In the genomic region with DNA sequence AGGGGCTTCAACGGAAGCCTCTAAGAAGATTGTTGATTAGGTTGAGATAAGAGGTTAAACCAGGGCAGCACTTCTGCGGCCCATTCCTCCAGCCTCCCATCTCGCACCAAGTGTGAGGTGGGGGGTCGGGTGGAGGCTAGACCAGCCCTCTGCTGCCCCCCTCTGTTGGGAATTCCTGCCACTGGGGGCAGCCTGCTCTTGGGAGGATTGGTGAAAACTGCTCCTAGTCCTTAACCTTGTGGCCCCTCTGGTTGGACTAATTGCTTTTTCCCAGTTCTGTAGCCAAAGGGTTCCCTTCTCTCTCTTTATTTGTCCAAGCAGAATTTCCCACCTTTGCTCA, we compare ENCODE assay signal across 8 mouse cellular contexts.
DNase-seq lines count a peak whose midpoint lies in the region; ATAC-seq and TF ChIP-seq lines count a peak whose summit lies in the region.

No protein-coding gene starts in this region.

- no peaks in the 10 kb centered on the region for H3K9me3 ChIP-seq in neural tube, embryonic 11.5 days (ENCODE audit: control insufficient read depth, low read length)
- H3K9me3 ChIP-seq in hindbrain, postnatal 0 days (ENCODE audit: low read length): no peaks in the 10 kb centered on the region
- no peaks in the 10 kb centered on the region for H3K9me3 ChIP-seq in midbrain, embryonic 14.5 days (ENCODE audit: control insufficient read depth, low read length)

- no peak overlapping the region for H3K27ac ChIP-seq in neural tube, embryonic 11.5 days (ENCODE audit: low read depth, low read length)
- no peak overlapping the region for H3K27ac ChIP-seq in hindbrain, postnatal 0 days
- H3K27ac ChIP-seq in midbrain, embryonic 14.5 days (replicated peaks; ENCODE audit: low read depth, low read length): no peak overlapping the region

- peaks cover 40% of the 10 kb centered on the region for H3K27me3 ChIP-seq in neural tube, embryonic 11.5 days (ENCODE audit: control insufficient read depth, insufficient read depth, low read length)
- peaks cover 17% of the 10 kb centered on the region; the same call in 1 of the 2 replicates for H3K27me3 ChIP-seq in hindbrain, postnatal 0 days (ENCODE audit: insufficient read depth, low read length)
- peaks cover 23% of the 10 kb centered on the region for H3K27me3 ChIP-seq in midbrain, embryonic 14.5 days (ENCODE audit: control insufficient read depth, insufficient read depth, low read length)

- H3K4me1 ChIP-seq in neural tube, embryonic 11.5 days (ENCODE audit: control insufficient read depth, insufficient read depth, low read length): peaks cover 34% of the 10 kb centered on the region
- 0 out of 2 replicates have a peak, but pooled peaks cover 5% of the 10 kb centered on the region for H3K4me1 ChIP-seq in hindbrain, postnatal 0 days (ENCODE audit: insufficient read depth, low read length)
- peaks cover 30% of the 10 kb centered on the region for H3K4me1 ChIP-seq in midbrain, embryonic 14.5 days (ENCODE audit: control insufficient read depth, insufficient read depth, low read length)

- H3K9ac ChIP-seq in neural tube, embryonic 11.5 days (ENCODE audit: low read length): no peak overlapping the region
- no peak overlapping the region for H3K9ac ChIP-seq in hindbrain, postnatal 0 days (replicated peaks; ENCODE audit: low read length)
- H3K9ac ChIP-seq in midbrain, embryonic 14.5 days (replicated peaks; ENCODE audit: low read length): no peak overlapping the region

- peak; percentile 68 for DNase-seq in embryo, embryonic 10 days (ENCODE audit: low spot score)
- no peak for DNase-seq in embryo, embryonic 9.5 days (ENCODE audit: extremely low spot score)
- DNase-seq in neural tube, embryonic 11.5 days (ENCODE audit: low spot score): peak; percentile 48
- DNase-seq in neural tube, embryonic 10.5 days (ENCODE audit: extremely low spot score, low spot score): no peak
- no peak for DNase-seq in hindbrain, postnatal 0 days (ENCODE audit: low spot score)
- DNase-seq in midbrain, embryonic 14.5 days: peak; percentile 34
- no peak for DNase-seq in gastrocnemius, postnatal 4 days (ENCODE audit: low spot score in 2 of 2)
- DNase-seq in right cerebral cortex, postnatal 36 days (ENCODE audit: low spot score in 2 of 2): no peak

- peak; percentile 60 for TF ChIP-seq CTCF in hindbrain, postnatal 0 days (IDR thresholded peaks at IDR 0.05; ENCODE audit: low read depth)

- 3% methylated on average over 4 of the region's 4 CpGs for WGBS in neural tube, embryonic 11.5 days
- 2% methylated on average over 4 of the region's 4 CpGs for WGBS in hindbrain, postnatal 0 days
- 7% methylated on average over 4 of the region's 4 CpGs for WGBS in midbrain, embryonic 14.5 days

- no peak overlapping the region for H3K4me3 ChIP-seq in neural tube, embryonic 11.5 days (ENCODE audit: low read depth, low read length)
- no peak overlapping the region for H3K4me3 ChIP-seq in hindbrain, postnatal 0 days (ENCODE audit: low read length)
- H3K4me3 ChIP-seq in midbrain, embryonic 14.5 days (replicated peaks; ENCODE audit: low read depth, low read length): no peak overlapping the region

- ATAC-seq in neural tube, embryonic 11.5 days (ENCODE audit: insufficient read depth, low FRiP score, low TSS enrichment): no peak
- no peak for ATAC-seq in hindbrain, postnatal 0 days
- no peak for ATAC-seq in midbrain, embryonic 14.5 days (ENCODE audit: low FRiP score, low TSS enrichment)

- H3K4me2 ChIP-seq in neural tube, embryonic 11.5 days (ENCODE audit: low read depth): peak overlapping the region; percentile 8; the same call in 1 of the 2 replicates
- H3K4me2 ChIP-seq in hindbrain, postnatal 0 days (ENCODE audit: low read depth, low read length): no peak overlapping the region
- H3K4me2 ChIP-seq in midbrain, embryonic 14.5 days (ENCODE audit: low read length): no peak overlapping the region

- H3K36me3 ChIP-seq in neural tube, embryonic 11.5 days (ENCODE audit: control insufficient read depth, insufficient read depth, low read length): no peaks in the 10 kb centered on the region
- H3K36me3 ChIP-seq in hindbrain, postnatal 0 days (ENCODE audit: insufficient read depth, low read length): no peaks in the 10 kb centered on the region
- H3K36me3 ChIP-seq in midbrain, embryonic 14.5 days (ENCODE audit: control insufficient read depth, insufficient read depth, low read length): no peaks in the 10 kb centered on the region

Comparison
In these comparisons a context has a peak if more than half of its experiments do, and no peak if none do; other contexts are left out.
1. DNase-seq: peak in embryo, embryonic 10 days (single experiment), neural tube, embryonic 11.5 days (single experiment) and midbrain, embryonic 14.5 days (single experiment); none in embryo, embryonic 9.5 days (single experiment), neural tube, embryonic 10.5 days (single experiment), hindbrain, postnatal 0 days (single experiment), gastrocnemius, postnatal 4 days (0 of 2) and right cerebral cortex, postnatal 36 days (0 of 2).